Mouse (Mus musculus) layer of hippocampus, postnatal 10 days (tissue): ENCODE results near the gene Gm2431. TPM values are rescaled to one million over a fixed set of nuclear protein-coding genes. Genes with fewer than 3 reads are reported as not detected.
"Not testable (repeated sequence)": the region's sequence is repeated elsewhere in the genome, so short reads cannot be mapped to it uniquely, and the experiment has no call there.

Experiments
- DNase-seq, 2 experiments: peaks; one replicate each; pipeline ENCODE4 v3.0.0; 2021; ENCODE audit warnings: low spot score in 2 of 2
- long read RNA-seq: library from polyadenylated mRNA; stranded (forward); transcript quantifications from one replicate; pipeline ENCODE4 v2.0.0, GENCODE M21; 2023
- total RNA-seq, 2 experiments: library from RNA; stranded (reverse); gene quantifications; 2 replicates each; pipeline ENCODE4 v1.2.3; 2021

The Gm2431 gene
- not detected for total RNA-seq
- long read RNA-seq = 0 reads

DNA sequence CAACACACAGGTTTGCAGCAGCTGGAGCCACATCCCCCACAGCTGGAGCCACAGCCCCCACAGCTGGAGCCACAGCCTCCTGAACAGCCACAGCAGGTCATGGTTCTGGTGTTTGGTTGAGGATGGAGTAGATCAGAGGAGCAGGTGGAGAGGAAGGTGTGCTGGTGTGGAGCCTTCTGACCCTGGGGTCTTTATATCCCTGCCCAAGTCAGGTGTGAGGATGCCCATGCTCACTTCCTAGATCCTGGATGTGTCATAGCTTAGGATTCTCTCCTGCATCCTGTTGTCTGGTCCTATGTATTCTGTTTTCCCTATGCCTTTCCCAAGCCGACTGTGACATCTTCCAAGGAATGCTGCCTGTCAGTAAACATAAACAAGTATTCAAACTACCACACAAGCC, at the start of gene Gm2431:
TSS of gene Gm2431 (minus strand) at position 101 of the 400 bp plus-strand sequence.
- DNase-seq = not testable (repeated sequence)

DNA sequence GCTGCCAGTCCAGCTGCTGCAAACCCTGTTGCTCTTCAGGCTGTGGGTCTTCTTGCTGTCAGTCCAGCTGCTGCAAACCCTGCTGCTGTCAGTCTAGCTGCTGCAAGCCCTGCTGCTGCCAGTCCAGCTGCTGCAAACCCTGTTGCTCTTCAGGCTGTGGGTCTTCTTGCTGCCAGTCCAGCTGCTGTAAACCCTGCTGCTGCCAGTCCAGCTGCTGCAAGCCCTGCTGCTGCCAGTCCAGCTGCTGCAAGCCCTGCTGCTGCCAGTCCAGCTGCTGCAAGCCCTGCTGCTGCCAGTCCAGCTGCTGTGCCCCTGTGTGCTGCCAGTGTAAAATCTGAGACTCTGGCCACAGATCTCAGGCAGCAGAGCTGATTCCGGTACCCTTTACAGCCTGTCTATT, 45.8 kb upstream of the Gm2431 start:
- DNase-seq = not testable (repeated sequence)

DNA sequence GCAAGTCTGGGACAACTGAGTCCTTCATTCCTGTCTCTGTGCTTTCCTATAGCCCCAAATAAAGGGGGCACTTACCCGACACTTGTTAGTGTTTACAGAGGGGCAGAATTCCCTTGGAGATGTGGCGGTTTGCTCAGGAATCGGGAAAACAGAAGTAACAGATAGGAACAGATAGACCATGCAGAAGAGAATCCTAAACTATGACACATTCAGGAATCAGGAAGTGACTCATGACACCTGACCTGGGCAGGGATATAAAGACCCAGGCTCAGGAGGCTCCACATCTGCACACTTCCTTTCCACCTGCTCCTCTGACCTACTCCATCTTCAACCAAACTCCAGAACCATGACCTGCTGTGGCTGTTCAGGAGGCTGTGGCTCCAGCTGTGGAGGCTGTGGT, 45.1 kb upstream of the Gm2431 start, which contains the start of gene Krtap5-4:
TSS of gene Krtap5-4 (plus strand) at position 301 of the 400 bp plus-strand sequence.
- no peak for DNase-seq

DNA sequence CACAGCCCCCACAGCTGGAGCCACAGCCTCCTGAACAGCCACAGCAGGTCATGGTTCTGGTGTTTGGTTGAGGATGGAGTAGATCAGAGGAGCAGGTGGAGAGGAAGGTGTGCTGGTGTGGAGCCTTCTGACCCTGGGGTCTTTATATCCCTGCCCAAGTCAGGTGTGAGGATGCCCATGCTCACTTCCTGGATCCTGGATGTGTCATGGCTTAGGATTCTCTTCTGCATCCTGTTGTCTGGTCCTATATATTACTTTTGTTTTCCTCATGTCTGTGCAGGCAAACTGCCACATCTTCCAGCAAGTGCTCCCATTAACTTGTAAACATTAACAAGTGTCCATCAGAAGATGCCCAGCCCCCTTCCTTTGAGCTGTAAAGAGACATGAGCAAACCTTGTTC, 38.9 kb upstream of the Gm2431 start, which contains the start of gene Krtap5-1:
TSS of gene Krtap5-1 (minus strand) at position 101 of the 400 bp plus-strand sequence.
- DNase-seq = not testable (repeated sequence)

DNA sequence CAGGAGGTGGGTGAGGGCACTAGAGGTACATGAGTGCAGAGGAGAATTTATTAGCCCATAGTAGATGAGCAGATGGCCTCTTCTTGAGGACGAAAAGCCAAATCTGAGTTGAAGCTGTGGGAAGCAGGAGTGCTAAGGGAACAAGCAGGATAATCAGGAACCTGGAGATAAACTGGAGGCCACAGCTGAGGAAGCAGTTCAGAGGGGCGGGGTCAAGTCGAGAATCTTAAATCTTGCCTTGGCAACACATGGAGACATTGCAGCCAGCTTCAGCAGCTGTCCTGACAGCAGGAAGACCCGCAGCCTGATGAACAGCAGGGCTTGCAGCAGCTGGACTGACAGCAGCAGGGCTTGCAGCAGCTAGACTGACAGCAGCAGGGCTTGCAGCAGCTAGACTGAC, 38.0 kb upstream of the Gm2431 start:
- DNase-seq = not testable (repeated sequence)

DNA sequence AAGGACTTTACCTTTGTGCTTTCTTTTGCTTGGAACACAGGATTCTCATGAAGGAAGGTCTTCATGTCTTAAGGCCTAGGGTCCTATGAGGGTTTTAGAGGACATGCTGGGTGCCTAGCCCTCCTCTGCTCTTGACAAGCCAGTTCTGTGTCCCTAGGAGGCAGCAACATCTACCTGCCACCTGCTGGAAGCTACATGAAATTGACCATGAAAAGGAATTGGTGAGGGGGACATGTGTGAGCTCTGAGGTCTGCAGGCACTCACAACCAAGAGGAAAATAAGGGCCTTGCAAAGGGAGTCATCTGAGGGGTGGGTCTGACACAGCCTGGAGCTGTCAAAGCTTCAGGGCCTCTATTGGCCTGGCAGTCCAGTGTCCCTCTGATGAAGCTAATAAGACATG, 37.3 kb upstream of the Gm2431 start:
- no peak for DNase-seq

DNA sequence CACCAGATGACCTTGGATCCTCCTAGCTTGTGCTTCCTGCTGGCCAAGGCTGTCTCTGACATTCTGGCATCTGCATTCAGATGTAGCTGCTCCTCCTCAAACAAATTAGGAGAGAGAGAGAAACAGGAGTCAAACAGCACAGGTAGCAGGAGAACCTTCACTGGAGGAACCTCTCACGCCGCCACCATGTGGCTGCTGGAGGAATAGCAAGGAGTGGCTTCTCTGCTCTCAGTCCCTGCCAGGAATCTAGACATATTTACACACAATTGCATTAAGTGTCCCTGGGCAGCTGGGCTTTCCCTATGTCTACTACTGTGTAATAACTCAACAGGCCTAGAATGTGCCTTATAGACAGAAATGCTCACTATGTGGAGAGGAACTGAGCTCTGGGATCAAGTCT, 35.7 kb upstream of the Gm2431 start:
- DNase-seq = peak in 1 of 2 experiments; percentile 23

DNA sequence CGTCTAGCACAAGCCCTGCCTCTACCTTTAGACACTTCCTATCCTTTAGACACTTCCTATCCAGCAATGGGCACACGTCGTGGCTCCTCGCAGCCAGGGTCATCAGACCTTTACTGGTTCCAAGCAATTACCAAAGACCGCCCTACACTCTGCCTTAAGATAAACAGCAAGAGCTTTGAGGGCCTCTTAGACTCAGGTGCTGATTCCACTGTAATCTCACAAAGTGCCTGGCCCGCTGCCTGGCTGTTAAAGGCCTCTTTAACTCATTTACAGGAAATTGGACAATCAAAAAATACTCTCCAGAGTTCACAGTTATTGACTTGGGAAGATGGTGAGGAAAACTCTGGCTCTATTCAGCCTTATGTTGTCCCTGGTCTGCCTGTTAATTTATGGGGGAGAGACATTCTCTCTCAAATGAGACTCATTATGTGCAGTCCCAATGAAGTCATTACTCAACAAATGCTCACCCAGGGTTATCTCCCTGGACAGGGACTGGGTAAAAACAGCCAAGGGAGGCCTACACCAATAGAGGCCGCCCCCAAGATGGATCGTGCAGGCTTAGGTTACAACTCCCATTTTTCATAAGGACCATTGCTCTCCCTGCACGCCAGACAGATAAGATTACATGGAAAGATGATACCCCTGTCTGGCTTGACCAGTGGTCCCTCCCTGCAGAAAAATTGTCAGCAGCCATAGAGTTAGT, 27.9 kb upstream of the Gm2431 start:
- DNase-seq = not testable (repeated sequence)

DNA sequence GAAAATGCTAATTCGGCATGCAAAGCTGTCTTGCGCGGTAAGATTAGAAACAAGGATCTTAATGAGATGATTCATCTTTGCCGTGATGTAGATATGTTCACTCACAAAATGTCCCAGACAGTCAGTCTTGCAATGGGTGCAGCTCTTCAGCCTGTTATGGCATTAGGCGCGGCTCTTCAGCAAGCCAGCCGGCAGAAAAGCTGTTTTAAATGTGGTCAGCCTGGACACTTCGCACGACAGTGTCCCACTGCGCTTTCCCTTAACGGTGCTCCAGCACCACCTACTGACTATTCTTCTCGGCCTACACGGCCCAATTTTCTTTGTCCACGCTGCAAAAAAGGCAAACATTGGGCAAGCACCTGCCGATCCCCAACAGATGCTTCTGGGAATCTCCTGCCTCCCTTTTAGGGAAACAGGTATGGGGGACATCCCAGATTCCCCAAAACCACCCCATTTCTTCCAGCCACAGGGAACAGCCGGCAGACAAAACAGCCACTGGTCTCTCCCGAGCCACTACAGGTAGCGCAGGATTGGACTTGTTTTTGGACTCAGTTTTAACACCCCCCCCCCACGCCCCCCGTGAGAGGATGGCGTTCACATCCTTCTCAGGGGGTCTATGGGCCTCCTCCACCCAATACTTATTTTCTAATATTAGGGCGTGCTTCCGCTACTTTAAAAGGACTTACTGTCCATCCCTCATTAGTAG, 27.1 kb upstream of the Gm2431 start:
- peak; percentile 37 to 45 for DNase-seq

DNA sequence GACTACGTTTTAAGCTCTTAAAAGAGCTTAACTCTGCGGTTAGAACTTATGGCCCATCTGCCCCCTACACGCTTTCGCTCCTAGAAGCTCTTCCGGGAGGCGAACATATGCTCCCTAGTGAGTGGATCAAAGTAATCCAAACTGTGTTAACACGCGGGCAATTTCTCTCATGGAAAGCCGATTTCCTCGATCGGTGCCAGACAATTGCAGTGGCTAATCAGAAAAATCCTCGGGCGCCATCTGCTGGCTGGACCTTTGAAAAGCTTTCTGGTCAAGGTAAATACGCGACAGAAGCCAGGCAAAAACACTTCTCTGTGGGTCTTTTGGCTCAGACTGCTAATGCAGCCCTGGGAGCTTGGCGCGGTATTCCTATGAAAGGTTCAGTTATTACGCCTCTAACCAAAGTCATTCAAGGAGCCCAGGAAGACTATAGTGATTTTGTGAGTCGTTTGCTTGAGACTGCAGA, 26.5 kb upstream of the Gm2431 start:
- peak; percentile 93 to 95 for DNase-seq

DNA sequence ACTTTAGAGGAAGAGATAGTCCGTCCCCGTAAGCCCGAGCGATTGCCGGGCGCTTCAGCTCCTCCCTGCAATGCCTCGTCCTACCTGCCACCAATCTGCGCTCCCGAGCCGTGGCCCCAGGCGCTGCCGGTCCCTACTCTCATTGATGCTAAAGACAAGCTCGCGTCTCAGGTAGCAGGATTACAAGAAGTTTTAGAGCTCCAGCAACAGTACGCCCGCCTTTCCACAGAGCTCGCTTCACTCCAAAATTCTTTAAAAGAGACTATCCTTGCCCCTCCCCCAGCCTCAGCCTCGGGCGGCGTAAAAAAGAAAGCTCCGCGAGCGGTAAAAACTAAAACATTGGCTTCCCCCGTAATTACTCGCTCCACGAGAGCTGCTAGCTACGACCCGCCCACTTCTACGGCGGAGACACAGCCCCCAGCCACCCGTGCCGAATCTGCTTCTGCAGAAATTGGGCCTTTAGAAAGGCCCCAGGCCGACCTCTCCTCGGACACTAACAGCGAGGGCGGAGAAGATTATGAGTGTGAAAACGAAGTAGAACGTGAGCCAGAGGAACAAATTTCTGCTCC, 26.0 kb upstream of the Gm2431 start:
- peak; percentile 33 to 51 for DNase-seq

DNA sequence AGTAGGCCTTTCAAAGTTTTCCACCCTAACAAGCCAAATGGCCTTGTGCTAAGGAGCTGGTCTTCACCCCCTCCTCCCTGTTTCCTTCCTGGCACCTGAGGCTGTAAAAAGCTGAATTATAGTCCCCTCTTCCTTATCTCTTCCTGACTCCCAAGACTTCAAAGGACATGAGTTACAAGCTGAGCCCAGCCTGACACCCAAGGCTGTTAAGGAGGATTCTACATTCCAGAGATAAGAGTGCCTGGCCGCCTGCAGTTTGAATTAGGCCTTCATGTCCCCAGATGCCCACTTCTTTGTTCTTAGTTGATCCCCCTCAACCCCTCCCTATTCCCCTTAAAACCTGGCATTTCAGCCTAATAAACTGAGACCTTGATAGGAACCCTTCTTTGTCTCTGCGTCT, 24.7 kb upstream of the Gm2431 start:
- not testable (repeated sequence) for DNase-seq

DNA sequence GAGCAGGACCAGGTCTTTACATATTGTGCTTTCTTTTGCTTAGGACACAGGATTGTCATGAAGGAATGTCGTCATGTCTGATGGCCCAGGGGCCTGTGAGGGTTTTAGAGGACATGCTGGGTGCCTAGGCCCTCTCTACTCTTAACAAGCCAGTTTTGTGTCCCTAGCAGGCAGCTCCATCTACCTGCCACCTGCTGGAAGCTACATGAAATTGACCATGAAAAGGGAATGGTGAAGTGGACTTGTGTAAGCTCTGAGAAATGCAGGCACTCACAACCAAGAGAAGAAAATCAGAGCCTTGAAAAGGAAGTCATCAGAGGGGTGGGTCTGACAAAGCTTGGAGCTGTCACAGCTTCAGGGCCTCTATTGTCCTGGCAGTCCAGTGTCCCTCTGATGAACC, 21.1 kb upstream of the Gm2431 start:
- not testable (repeated sequence) for DNase-seq

DNA sequence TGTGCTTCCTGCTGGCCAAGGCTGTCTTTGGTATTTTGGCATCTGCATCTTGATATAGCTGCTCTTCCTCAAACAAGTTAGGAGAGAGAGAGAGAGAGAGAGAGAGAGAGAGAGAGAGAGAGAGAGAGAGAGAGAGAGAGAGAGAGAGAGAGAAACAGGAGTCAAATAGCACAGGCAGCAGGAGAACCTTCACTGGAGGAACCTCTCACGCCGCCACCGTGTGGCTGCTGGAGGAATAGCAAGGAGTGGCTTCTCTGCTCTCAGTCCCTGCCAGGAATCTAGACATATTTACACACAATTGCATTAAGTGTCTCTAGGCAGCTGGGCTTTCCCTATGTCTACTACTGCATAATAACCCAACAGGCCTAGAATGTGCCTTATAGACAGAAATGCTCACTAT, 20.0 kb upstream of the Gm2431 start:
- DNase-seq = peak; percentile 76 to 79

DNA sequence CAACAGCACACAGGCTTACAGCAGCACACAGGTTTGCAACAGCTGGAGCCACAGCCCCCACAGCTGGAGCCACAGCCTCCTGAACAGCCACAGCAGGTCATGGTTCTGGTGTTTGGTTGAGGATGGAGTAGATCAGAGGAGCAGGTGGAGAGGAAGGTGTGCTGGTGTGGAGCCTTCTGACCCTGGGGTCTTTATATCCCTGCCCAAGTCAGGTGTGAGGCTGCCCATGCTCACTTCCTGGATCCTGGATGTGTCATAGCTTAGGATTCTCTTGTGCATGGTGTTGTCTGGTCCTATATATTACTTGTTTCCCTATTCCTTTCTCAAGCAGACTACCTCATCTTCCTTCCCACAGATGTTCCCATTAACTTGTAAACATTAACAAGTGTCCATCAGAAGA, 16.1 kb upstream of the Gm2431 start, which contains the start of gene Gm4559:
TSS of gene Gm4559 (minus strand) at position 101 of the 400 bp plus-strand sequence.
- not testable (repeated sequence) for DNase-seq

DNA sequence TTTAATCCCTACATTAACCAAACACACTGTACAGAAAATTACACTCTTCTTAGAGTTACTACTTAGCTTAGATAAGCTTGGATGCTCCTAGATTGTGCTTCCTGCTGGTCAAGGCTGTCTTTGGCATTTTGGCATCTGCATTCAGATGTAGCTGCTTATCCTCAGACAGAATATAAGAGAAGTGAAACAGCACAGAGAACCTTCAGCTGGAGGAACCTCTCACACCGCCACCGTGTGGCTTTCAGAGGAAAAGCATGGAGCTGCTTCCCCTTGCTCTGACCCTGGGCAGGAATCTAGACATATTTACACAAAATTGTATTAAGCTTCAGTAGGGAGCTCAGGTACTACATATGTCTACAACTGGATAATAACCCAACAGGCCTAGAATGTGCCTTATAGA, 2.6 kb downstream of the Gm2431 start:
- peak; percentile 53 to 54 for DNase-seq

DNA sequence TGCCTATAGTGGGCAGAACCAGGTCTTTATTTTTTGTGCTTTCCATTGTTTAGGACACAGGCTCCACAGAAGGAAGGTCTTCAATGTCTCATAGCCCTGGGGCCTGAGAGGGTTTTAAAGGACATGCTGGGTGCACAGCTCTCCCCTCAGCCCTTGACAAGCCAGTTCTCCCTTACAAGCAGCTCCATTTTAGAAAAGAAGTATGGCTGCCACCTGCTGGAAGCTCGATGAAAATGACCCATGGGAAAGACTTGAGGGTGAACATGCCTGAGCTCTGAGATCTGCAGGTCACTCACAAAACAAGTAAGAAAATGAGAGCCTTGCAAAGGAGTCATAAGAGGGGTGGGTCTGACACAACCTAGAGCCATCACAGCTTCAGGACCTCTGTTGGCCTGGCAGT, 8.3 kb downstream of the Gm2431 start:
- peak; percentile 56 to 66 for DNase-seq

DNA sequence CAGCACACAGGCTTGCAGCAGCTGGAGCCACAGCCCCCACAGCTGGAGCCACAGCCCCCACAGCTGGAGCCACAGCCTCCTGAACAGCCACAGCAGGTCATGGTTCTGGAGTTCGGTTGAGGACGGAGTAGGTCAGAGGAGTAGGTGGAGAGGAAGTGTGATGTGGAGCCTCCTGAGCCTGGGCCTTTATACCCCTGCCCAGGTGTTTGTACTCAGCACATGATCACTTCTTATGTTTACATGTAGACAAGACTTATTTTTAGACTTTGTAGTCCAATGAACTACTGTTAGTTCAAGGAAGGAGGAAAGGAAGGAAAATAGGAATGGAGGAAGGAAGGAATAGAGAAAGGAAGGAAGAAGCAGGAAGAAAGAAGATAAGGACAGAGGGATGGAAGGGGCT, 17.2 kb downstream of the Gm2431 start, which contains the start of gene Gm40460:
TSS of gene Gm40460 (minus strand) at position 101 of the 400 bp plus-strand sequence.
- DNase-seq = no peak

DNA sequence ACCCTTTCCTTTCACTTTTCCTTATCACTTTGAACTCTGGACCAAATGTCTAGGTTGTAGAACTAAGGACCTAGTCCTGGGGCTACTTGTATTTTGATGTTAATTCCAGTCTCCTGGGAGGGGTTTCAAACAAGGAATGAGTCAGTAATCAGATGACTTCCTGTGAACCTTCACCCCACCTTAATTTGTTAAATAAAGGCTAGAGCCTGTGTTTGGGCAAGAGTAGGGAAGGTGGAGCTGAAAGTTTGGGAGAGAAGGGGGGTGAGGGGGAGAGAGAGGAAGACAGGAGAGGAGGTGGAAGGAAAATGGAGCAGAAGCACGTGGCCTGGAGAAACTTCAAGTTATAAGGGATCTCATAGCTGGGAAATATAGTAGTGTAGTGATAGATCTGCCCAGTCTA, 26.6 kb downstream of the Gm2431 start:
- no peak for DNase-seq

DNA sequence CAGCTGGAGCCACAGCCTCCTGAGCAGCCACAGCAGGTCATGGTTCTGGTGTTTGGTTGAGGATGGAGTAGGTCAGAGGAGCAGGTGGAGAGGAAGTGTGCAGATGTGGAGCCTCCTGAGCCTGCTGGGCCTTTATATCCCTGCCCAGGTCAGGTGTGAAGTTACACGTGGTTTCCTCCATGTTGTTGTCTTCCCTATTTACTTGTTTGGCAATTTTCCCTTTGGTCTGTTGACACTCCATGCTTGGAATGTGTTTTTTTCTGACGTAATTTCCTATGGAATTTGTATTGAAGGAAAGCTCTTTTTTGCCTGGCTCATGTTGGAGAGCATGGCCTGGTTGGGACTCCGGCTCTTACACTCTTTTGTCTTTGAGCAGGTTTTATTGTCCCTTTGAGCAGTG, 28.3 kb downstream of the Gm2431 start, which contains the start of gene Krtap5-5:
TSS of gene Krtap5-5 (minus strand) at position 101 of the 400 bp plus-strand sequence.
- DNase-seq = not testable (repeated sequence)

DNA sequence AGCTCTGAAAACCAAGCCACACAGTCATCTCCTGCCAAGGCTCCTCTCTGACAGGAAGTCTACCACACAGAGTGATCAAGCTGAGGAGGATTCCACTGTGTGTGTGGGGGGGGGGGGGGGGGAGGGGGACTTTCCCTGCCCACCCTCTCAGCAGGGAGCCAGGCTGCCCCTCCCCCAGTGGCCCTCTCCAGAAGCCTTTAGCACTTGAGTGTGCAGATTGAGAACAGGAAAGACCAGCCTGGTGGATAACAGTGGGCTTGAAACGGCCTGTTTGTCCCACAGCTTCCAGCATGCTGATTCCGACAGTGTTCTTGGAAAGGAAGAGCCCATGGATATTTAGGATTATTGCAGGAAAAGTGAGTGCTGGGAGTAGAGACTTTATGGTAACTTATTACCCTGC, 33.6 kb downstream of the Gm2431 start:
- no peak for DNase-seq

DNA sequence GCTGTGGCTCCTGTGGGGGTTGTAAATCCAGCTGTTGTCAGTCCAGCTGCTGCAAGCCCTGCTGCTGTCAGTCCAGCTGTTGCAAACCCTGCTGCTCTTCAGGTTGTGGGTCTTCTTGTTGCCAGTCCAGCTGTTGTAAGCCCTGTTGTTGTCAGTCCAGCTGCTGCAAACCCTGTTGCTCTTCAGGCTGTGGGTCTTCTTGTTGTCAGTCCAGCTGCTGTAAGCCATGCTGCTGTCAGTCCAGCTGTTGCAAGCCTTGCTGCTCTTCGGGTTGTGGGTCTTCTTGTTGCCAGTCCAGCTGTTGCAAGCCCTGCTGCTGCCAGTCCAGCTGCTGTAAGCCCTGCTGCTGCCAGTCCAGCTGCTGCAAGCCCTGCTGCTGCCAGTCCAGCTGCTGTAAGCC, 46.0 kb downstream of the Gm2431 start:
- not testable (repeated sequence) for DNase-seq
